Mouse (Mus musculus) intestine, postnatal 0 days (tissue): Measurements from ENCODE around the gene Actg1. TPM values are rescaled to one million over a fixed set of nuclear protein-coding genes. Genes with fewer than 3 reads are reported as not detected.

Experiments used
- ATAC-seq: fragments of 200-750 bp; cut with Nextera tagmentation; 2 replicates; pipeline ENCODE4 v1.8.0; 2017; ENCODE audit warnings: mild to moderate bottlenecking, moderate TSS enrichment, moderate library complexity
- H3K27ac ChIP-seq: fragments of 300-500 bp; sonication (generic); 2 replicates; pipeline ENCODE4 v1.5.1; 2014; ENCODE audit warnings: mild to moderate bottlenecking, low read depth, low read length, moderate library complexity
- H3K27me3 ChIP-seq: fragments of 300-500 bp; sonication (generic); replicated peaks from 2 replicates; pipeline ENCODE4 v1.6.1; 2014; ENCODE audit warnings: low read length, mixed read lengths; ENCODE audit not compliant: control insufficient read depth, insufficient read depth
- H3K36me3 ChIP-seq: fragments of 300-500 bp; sonication (generic); 2 replicates; pipeline ENCODE4 v1.6.1; 2014; ENCODE audit warnings: mild to moderate bottlenecking, moderate library complexity; ENCODE audit not compliant: control insufficient read depth, insufficient read depth
- H3K4me1 ChIP-seq: fragments of 300-500 bp; sonication (generic); replicated peaks from 2 replicates; pipeline ENCODE4 v1.6.1; 2014; ENCODE audit warnings: antibody characterized with exemption, low read length, mixed read lengths; ENCODE audit not compliant: control insufficient read depth, insufficient read depth
- H3K4me2 ChIP-seq: fragments of 300-500 bp; sonication (generic); replicated peaks from 2 replicates; pipeline ENCODE4 v1.6.1; 2014; ENCODE audit warnings: low read depth, mild to moderate bottlenecking, moderate library complexity
- H3K4me3 ChIP-seq: fragments of 300-500 bp; sonication (generic); 2 replicates; pipeline ENCODE4 v1.5.1; 2014; ENCODE audit warnings: low read depth, low read length
- H3K9ac ChIP-seq: fragments of 300-500 bp; sonication (generic); 2 replicates; pipeline ENCODE4 v1.6.1; 2014; ENCODE audit warnings: mild to moderate bottlenecking, low read depth, low read length
- H3K9me3 ChIP-seq: fragments of 300-500 bp; sonication (generic); 2 replicates; pipeline ENCODE4 v1.6.1; 2016; ENCODE audit warnings: mixed run types; ENCODE audit not compliant: control insufficient read depth
- CTCF ChIP-seq: sonication (generic); IDR thresholded peaks from 2 replicates; pipeline ENCODE4 v1.5.1; 2016; ENCODE audit warnings: low read depth, mild to moderate bottlenecking, control low read depth, antibody characterized with exemption, moderate library complexity
- WGBS: fragments of 180-500 bp; shearing (Covaris S2); extraction: QIAGEN DNeasy Blood & Tissue Kit; methylation state at CpG from one replicate; pipeline ENCODE4 v1.1.7; 2014; 5-methylcytosine and 5-hydroxymethylcytosine counted together
- polyA plus RNA-seq: library from polyadenylated mRNA; unstranded; fragments of >200 nt; fragmentation: Nextera tagmentation; extraction: Ambion mirVana; gene quantifications from 2 replicates; pipeline ENCODE4 v1.2.1, GENCODE M21; 2015

Actg1 gene
- polyA plus RNA-seq, 1 experiment from 2014 or later = 1,513 TPM

DNA sequence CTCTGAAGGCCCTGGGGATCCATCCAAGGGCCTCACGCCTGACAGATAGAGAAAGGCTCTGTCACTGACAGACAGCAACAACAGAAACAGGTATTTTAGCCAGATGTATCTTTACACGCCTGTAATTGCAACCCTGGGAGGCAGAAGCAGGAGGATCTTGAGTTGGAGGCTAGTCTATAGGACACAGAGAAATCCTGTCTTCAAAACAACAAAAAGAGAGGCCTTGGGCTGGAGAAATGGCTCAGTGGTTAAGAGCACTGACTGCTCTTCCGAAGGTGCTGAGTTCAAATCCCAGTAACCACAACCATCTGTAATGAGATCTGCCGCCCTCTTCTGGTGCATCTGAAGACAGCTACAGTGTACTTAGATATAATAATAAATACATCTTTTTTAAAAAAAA is 8.6 kb upstream of the Actg1 start:
- TF ChIP-seq CTCF = peak; percentile 22
- Histone ChIP-seq H3K27ac (no peak overlapping the region), H3K4me3 (no peak overlapping the region), H3K4me2 (no peak overlapping the region), H3K27me3 (no peaks in the 10 kb centered on the region), H3K4me1 (no peaks in the 10 kb centered on the region), H3K9me3 (no peaks in the 10 kb centered on the region), H3K9ac (no peak overlapping the region), H3K36me3 (no peaks in the 10 kb centered on the region)
- 93% methylated on average over 4 of the region's 4 CpGs for WGBS
- no peak for ATAC-seq

DNA sequence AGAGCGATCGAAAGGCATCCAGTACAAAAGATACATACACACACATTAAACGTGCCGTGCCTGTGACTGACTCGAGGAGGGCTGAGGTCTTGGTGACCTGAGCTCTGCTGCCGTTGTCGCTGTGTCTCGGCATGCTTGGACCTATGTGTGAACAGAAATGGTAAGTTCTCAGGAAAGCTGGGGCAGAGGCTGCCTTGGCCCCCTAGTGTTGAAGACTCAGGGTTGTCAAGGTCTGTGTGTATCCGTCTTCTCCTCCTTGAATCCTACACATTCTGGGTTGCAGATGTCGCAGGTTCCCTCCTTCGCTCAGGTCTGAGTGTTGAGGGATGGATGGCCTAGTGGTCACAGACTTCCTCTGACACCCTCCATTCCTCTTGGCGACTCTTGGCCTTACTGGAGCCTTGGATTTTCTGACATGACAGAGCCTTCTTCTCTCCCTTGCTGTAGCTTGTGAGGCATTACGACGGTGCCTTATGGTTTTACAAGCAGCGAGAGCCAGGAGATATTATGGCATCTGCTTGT is 8.0 kb upstream of the Actg1 start:
- Histone ChIP-seq H3K4me3 (no peak overlapping the region), H3K36me3 (no peaks in the 10 kb centered on the region), H3K4me1 (no peaks in the 10 kb centered on the region; the same call in 1 of the 2 replicates), H3K9ac (no peak overlapping the region), H3K27ac (no peak overlapping the region), H3K27me3 (no peaks in the 10 kb centered on the region), H3K4me2 (no peak overlapping the region), H3K9me3 (no peaks in the 10 kb centered on the region)
- ATAC-seq = no peak
- TF ChIP-seq CTCF = peak; percentile 50
- 83% methylated on average over 15 of the region's 15 CpGs for WGBS

DNA sequence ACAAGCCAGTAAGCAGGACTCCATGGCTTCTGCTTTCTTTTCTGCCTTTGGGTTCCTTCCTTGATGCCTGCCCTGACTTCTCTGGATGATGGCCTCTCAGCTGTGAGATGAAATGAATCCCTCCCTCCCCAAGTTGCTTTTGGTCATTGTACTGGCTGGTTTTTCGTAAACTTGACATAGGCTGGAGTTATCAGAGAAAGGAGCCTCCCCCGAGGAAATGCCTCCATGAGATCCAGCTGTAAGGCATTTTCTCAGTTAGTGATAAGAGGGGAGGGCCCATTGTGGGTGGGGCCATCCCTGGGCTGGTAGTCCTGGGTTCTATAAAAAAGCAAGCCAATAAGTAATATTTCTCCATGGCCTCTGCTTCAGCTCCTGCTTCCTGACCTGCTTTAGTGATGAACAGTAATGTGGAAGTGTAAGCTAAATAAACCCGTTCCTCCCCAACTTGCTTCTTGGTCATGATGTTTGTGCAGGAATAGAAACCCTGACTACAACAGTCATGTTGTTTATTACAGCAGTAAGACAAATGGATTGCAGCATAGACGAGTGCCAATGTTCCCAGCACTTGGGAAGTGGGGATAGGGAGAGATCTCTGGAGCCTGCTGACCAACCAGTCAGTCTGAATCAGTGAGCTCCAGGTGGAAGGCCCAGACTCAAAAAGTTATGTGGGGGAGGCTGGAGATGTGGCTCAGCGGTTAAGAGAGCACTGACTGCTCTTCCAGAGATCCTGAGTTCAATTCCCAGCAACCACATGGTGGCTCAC is 7.1 kb upstream of the Actg1 start:
- Histone ChIP-seq H3K4me3 (no peak overlapping the region), H3K4me2 (no peak overlapping the region), H3K9ac (no peak overlapping the region), H3K9me3 (no peaks in the 10 kb centered on the region), H3K27me3 (no peaks in the 10 kb centered on the region), H3K4me1 (no peaks in the 10 kb centered on the region; the same call in 1 of the 2 replicates), H3K36me3 (no peaks in the 10 kb centered on the region), H3K27ac (no peak overlapping the region)
- ATAC-seq = no peak
- TF ChIP-seq CTCF = no peak
- 32% methylated on average over 5 of the region's 5 CpGs for WGBS

DNA sequence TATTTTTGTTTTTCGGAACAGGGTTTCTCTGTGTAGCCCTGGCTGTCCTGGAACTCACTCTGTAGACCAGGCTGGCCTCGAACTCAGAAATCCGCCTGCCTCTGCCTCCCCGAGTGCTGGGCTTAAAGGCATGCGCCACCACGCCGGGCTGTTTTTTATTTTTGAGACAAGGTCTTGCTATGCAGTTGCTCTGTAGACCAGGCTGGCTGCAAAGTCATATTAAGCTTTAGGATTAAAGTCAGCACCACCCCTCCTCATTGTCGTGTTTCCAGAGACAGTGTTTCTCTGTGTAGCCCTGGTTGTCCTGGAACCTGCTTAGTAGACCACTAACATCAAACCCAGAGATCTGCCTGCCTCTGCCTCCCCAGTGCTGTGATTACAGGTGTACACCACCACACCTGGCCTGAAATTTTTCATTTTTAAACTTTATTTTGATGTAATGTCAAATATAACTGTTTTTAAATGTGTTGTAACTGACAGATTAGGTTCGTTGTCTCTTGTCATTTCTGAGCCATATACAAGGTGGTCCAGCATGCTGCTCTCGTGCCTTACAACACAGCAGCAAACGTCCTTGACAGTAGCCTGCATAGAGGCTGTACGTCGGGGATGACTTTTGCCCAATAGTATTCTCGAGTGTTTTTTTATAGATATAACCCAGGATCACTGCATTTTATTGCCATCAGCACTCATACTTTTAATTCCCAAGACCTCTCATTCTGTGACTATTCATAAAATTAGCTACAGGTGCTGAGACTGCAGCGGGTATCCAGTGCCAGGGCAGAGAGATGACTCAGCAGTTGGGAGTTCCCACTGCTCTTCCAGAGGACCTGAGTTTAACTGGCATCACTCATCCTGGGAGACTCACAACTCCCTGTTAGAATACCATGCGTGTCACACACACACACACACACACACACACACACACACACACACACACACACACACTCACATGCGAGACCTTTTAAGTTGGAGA is 6.2 kb upstream of the Actg1 start:
- H3K4me2 ChIP-seq = peak overlapping the region; percentile 55
- no peak overlapping the region for H3K9ac ChIP-seq
- H3K36me3 ChIP-seq = no peaks in the 10 kb centered on the region
- H3K9me3 ChIP-seq = no peaks in the 10 kb centered on the region
- no peak for TF ChIP-seq CTCF
- ATAC-seq = no peak
- H3K27ac ChIP-seq = peak overlapping the region; percentile 74; the same call in 1 of the 2 replicates
- WGBS = 80% methylated on average over 17 of the region's 17 CpGs
- no peaks in the 10 kb centered on the region; the same call in 1 of the 2 replicates for H3K4me1 ChIP-seq
- no peak overlapping the region for H3K4me3 ChIP-seq
- H3K27me3 ChIP-seq = no peaks in the 10 kb centered on the region

DNA sequence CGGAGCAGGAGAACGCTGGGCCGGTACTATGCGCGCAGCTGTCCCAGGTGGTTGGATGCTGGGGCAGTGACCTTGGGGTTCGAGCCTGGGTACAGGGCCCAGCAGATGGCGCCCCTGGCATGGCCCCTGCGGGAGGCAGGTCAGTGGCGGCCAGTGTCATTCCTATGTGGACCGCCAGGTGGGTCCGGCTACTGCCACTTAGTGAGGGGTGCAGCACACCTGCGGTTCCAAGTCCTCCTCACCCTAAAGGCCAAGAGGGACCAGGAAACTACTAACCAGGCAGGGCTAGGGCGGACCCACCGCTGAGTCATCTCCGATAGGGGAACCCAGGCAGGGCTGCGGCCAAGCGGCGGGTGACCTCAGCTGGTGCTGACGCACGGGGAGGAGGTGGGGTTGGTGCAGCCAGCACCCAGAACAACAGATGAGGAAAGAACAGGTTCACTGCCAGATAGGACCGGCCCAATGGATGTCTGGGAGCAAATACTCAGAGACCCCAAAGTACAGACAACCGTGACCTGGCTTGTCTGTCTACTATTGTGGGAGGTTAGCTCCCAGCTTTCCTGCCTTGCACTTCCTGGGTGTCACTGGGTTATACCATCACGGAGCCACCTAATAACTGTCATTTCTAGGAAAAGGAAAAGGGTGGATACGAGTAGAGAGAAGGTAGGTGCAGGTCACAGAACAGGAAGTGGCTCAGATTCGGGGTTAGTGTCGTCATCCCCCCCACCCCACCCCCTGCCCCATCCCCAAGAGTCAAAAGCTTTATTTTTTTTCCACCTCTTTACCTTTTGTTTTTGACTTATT is 5.4 kb upstream of the Actg1 start:
- Histone ChIP-seq H3K4me3 (no peak overlapping the region), H3K4me2 (peak overlapping the region; percentile 55), H3K27ac (peak overlapping the region; percentile 74), H3K36me3 (no peaks in the 10 kb centered on the region), H3K9ac (no peak overlapping the region), H3K27me3 (no peaks in the 10 kb centered on the region), H3K9me3 (no peaks in the 10 kb centered on the region), H3K4me1 (no peaks in the 10 kb centered on the region; the same call in 1 of the 2 replicates)
- WGBS = 16% methylated on average over 26 of the region's 26 CpGs
- TF ChIP-seq CTCF = peak; percentile 96
- ATAC-seq = peak; percentile 75
